Mouse (Mus musculus) forebrain, embryonic 12.5 days (tissue): ENCODE measurements around the gene Nat8l. TPM values are rescaled to one million over a fixed set of nuclear protein-coding genes. Genes with fewer than 3 reads are reported as not detected.
A peak's percentile ranks its signal among the peaks of the same experiment; 100 is the strongest.
"Not testable (repeated sequence)": the region's sequence is repeated elsewhere in the genome, so short reads cannot be mapped to it uniquely, and the experiment has no call there.

Experiments used
- ATAC-seq: fragments of 200-750 bp; cut with Nextera tagmentation; 2 replicates; pipeline ENCODE4 v1.8.0; 2017; ENCODE audit warnings: moderate TSS enrichment; ENCODE audit not compliant: low FRiP score
- H3K27ac ChIP-seq: fragments of 300-500 bp; sonication (generic); 2 replicates; pipeline ENCODE4 v1.5.1; 2016; ENCODE audit warnings: mild to moderate bottlenecking
- H3K27me3 ChIP-seq: fragments of 300-500 bp; sonication (generic); 2 replicates; pipeline ENCODE4 v1.6.1; 2016; ENCODE audit warnings: mild to moderate bottlenecking
- H3K36me3 ChIP-seq: fragments of 300-500 bp; sonication (generic); replicated peaks from 2 replicates; pipeline ENCODE4 v1.6.1; 2016; ENCODE audit warnings: mild to moderate bottlenecking
- H3K4me1 ChIP-seq: fragments of 300-500 bp; sonication (generic); 2 replicates; pipeline ENCODE4 v1.6.1; 2016
- H3K4me2 ChIP-seq: fragments of 300-500 bp; sonication (generic); 2 replicates; pipeline ENCODE4 v1.6.1; 2016; ENCODE audit warnings: mild to moderate bottlenecking, moderate library complexity
- H3K4me3 ChIP-seq: fragments of 300-500 bp; sonication (generic); replicated peaks from 2 replicates; pipeline ENCODE4 v1.5.1; 2016; ENCODE audit warnings: mild to moderate bottlenecking
- H3K9ac ChIP-seq: fragments of 300-500 bp; sonication (generic); 2 replicates; pipeline ENCODE4 v1.6.1; 2016; ENCODE audit warnings: mild to moderate bottlenecking
- H3K9me3 ChIP-seq: fragments of 300-500 bp; sonication (generic); 2 replicates; pipeline ENCODE4 v1.6.1; 2016
- WGBS: fragments of 180-500 bp; shearing (Covaris S2); methylation state at CpG from one replicate; pipeline ENCODE4 v1.1.7; 2016; 5-methylcytosine and 5-hydroxymethylcytosine counted together
- polyA plus RNA-seq: library from polyadenylated mRNA; unstranded; fragments of >200 nt; fragmentation: Nextera tagmentation; extraction: Ambion mirVana; gene quantifications from 2 replicates; pipeline ENCODE4 v1.2.1, GENCODE M21; 2016

Nat8l gene
- polyA plus RNA-seq = 2.4 and 3.1 TPM in 2 replicates

DNA sequence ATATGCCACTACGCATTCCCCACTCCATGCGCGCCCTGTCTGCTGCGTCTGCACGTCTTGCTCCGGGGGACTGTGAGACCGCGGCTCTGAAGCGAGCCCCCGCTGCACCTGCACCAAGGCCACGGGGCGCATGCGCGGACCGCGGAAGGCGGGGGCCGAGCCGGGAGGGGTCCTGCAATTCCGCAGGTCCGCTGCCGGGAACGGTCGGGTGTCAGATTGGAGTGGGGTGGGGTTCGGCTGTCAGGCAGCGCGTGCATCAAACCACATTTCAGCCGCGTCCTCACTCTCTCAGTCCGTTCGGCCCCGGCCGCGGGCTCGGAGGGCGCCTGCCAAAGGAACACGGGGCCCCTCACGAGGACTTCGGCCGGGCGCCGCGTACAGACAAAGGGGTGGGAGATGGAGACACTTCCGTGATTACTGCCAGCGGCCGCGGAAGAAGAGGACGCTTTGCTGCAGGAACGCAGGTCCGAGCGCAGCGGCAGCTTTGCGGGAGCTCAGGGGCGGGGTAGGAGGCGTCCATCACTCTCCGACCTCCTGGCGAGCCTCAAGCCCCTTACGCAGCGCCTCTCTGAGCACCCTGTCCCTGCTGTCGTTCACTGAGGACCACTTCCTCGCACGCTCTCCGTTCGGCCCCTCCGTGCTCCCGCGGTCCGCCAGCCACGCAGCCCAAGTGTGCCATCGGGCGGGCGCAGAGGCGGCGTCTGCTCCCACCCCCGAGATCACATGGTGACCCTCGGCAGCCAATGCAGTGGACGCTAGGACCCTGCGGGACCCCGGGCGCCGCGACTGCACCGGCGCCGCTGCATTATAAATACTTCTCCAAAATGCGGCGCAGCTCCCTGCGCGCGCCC, at the start of gene Nat8l:
TSS of gene Nat8l (plus strand) at position 142 of the 851 bp plus-strand sequence.
- peak within 1 kb of the TSS; percentile 82 for H3K4me3 ChIP-seq
- H3K9ac ChIP-seq = peak within 1 kb of the TSS; percentile 88
- H3K4me2 ChIP-seq = peak within 1 kb of the TSS; percentile 88
- peaks cover 35% of the 10 kb centered on the region for H3K4me1 ChIP-seq
- peaks cover 10% of the 10 kb centered on the region for H3K36me3 ChIP-seq
- peak within 1 kb of the TSS; percentile 97 for H3K27ac ChIP-seq
- WGBS = under 1% methylated on average over 88 of the region's 90 CpGs
- peak; percentile 88 for ATAC-seq
- peaks cover 28% of the 10 kb centered on the region for H3K27me3 ChIP-seq
- H3K9me3 ChIP-seq = no peaks in the 10 kb centered on the region

DNA sequence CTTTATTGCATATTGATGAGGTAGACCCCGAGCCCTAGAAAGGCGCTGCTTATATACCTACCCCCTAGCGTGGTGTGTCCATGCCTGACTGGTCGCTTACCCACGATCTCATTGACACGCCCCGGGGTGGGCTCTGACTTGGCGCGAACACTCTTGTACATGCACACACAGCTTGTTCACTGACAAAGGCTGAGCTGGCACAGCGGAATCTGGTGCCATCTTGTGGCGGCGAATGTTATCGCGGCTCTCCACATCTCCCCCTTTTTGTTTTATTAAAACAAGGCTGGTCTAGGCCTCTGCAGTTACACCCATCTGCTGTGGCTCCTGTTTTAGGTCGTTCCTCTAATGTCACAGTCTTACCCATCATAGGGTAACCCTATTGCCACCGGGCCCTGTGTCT, 48.7 kb upstream of the Nat8l start:
- H3K9me3 ChIP-seq = peaks cover 23% of the 10 kb centered on the region
- not testable (repeated sequence) for H3K4me3 ChIP-seq, ATAC-seq, H3K36me3 ChIP-seq, H3K27me3 ChIP-seq, H3K4me1 ChIP-seq, H3K27ac ChIP-seq, H3K4me2 ChIP-seq, H3K9ac ChIP-seq
- WGBS = 88% methylated on average over 16 of the region's 16 CpGs

DNA sequence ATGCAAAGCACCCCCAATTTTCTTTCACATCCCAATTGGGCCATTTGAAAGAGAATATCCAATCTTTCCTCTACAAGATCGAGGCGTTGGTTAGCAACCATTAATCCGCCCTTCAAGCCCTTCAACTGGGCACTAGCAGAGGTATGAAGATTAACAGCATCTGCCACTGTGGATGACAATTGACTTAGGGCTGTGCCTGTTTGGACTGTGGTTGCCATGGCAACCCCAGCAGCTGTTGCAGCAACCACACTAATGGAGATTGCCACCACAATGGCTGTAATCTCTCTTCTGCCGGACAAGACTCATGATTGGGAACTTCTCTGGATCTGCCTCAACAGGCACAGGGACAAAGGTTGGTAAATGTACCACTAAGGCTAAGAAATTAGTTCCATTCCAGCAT, 47.5 kb upstream of the Nat8l start:
- ATAC-seq = no peak
- no peak overlapping the region for H3K27ac ChIP-seq
- no peaks in the 10 kb centered on the region for H3K4me1 ChIP-seq
- H3K4me3 ChIP-seq = no peak overlapping the region
- WGBS = 82% methylated on average over 4 of the region's 4 CpGs
- no peak overlapping the region for H3K9ac ChIP-seq
- no peaks in the 10 kb centered on the region for H3K27me3 ChIP-seq
- no peak overlapping the region for H3K4me2 ChIP-seq
- no peaks in the 10 kb centered on the region for H3K36me3 ChIP-seq
- peaks cover 23% of the 10 kb centered on the region for H3K9me3 ChIP-seq

DNA sequence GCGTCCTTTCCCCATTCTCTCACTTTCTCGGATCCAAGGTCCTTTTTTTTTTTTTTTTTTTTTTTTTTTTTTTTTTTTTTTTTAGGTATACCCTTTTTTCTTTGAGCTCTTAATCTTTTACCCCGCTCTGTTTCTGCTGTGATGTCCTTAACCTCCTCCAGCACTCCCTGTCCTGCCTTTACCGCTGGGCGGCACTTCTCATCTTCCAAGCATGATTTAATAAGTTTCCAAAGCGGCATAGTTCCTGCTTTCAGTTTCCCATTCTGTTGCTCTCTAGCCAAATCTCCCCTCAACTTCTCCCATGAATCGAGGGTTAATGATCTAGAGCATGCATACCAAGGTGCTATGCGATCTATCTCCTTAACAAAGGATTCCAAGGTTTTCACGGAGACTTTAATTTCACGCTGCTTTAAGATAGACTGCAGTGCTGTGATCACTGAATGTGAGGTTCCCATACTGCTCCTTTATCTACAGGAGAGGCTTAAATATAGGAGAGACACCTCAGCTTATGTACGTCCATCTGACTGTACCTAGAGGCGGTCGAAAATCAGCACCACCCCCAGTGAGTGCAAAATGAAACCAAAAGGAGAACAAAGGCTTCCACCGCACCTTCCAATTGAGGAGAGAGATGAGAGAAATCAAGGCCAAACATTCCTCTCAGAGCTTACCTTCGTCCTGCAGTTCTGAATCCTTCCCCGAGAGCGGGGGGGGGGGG, 42.2 kb upstream of the Nat8l start:
- Histone ChIP-seq H3K27me3 (no peaks in the 10 kb centered on the region), H3K27ac (no peak overlapping the region), H3K4me2 (no peak overlapping the region), H3K4me1 (no peaks in the 10 kb centered on the region), H3K9me3 (peaks cover 21% of the 10 kb centered on the region), H3K36me3 (no peaks in the 10 kb centered on the region), H3K9ac (no peak overlapping the region), H3K4me3 (no peak overlapping the region)
- no peak for ATAC-seq
- WGBS = 87% methylated on average over 17 of the region's 17 CpGs

DNA sequence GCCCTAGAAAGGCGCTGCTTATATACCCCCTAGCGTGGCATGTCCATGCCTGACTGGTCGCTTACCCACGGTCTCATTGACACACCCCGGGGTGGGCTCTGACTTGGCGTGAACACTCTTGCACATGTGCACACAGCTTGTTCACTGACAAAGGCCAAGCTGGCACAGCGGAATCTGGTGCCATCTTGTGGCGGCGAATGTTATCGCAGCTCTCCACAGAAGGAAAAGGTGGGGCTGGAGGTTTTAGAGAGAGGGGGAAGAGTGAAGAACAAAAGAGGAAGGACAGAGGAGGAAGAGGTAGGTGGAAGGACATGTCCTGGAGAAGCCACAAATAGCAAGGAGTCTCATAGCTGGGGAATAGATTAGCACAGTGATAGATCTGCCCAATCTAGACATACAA, 41.4 kb upstream of the Nat8l start:
- no peaks in the 10 kb centered on the region for H3K36me3 ChIP-seq
- H3K4me2 ChIP-seq = no peak overlapping the region
- 37% methylated on average over 10 of the region's 10 CpGs for WGBS
- no peaks in the 10 kb centered on the region for H3K4me1 ChIP-seq
- H3K4me3 ChIP-seq = no peak overlapping the region
- H3K9ac ChIP-seq = no peak overlapping the region
- H3K27ac ChIP-seq = no peak overlapping the region
- no peaks in the 10 kb centered on the region for H3K27me3 ChIP-seq
- peaks cover 25% of the 10 kb centered on the region for H3K9me3 ChIP-seq
- ATAC-seq = peak; percentile 63; the same call in 1 of the 2 replicates

DNA sequence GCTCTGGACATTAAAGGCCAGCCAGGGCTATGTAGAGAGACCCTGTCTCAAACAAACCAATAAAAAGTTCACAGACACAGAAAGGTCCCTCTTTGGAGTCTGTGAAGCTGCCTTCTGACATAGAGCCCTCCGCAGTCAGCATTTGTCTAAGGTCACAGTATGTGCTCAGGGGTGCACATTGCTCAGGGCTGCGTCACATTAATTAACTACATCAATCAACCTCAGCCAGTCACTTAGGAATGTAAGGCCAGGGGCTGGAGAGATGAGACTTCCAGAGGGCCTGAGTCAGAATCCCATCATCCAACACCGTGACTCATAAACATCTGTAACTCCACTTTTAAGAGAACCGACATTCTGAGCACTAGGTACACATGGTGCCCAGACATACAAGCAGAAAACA, 39.9 kb upstream of the Nat8l start:
- Histone ChIP-seq H3K36me3 (no peaks in the 10 kb centered on the region), H3K9ac (no peak overlapping the region), H3K4me2 (no peak overlapping the region), H3K4me3 (no peak overlapping the region), H3K27ac (no peak overlapping the region), H3K4me1 (no peaks in the 10 kb centered on the region), H3K27me3 (no peaks in the 10 kb centered on the region), H3K9me3 (peaks cover 25% of the 10 kb centered on the region)
- ATAC-seq = no peak
- WGBS = 87% methylated on average over 4 of the region's 4 CpGs

DNA sequence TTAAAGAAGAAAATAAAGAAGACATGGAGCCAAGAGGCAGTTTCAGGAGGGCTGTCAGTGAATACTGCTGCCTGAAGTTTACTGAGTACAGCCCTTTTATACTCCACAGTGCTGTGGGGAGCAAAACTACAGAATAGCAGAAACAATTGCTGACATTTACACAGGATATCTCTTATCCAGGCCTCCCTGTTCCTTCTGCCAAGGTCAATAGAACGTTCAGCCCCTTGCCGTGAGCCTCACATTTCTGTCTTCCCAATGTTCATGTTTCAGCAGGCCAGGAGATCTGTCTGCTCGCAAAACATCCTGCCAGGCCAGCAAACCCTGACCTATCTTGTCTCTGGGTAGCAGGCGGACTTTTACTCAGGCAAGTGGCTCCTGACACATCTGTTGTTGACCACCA, 36.4 kb upstream of the Nat8l start:
- H3K4me3 ChIP-seq = no peak overlapping the region
- 85% methylated on average over 4 of the region's 4 CpGs for WGBS
- H3K4me2 ChIP-seq = no peak overlapping the region
- H3K9me3 ChIP-seq = peaks cover 13% of the 10 kb centered on the region; the same call in 1 of the 2 replicates
- ATAC-seq = no peak
- H3K36me3 ChIP-seq = no peaks in the 10 kb centered on the region
- no peak overlapping the region for H3K9ac ChIP-seq
- H3K27ac ChIP-seq = no peak overlapping the region
- H3K4me1 ChIP-seq = no peaks in the 10 kb centered on the region
- H3K27me3 ChIP-seq = no peaks in the 10 kb centered on the region

DNA sequence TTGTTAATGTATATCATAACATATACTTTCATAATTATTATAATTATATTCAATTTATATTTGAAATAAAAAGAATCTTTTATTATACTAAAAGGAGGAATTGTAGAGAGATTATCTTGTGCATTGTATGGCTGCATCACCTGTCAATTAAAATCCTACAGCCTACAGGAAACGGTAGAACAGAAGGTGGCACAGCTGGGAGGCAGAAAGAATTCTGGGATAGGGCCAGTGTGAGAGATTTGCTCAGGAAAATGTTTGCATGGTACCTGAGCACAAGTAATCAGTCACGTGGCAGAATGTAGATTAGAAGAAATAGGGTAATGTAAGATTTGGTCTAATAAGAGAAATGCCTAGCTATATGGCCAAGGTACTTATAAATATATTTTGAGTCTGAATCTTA, 21.0 kb upstream of the Nat8l start:
- 64% methylated on average over 2 of the region's 2 CpGs for WGBS
- Histone ChIP-seq H3K27ac (no peak overlapping the region), H3K9ac (no peak overlapping the region)

DNA sequence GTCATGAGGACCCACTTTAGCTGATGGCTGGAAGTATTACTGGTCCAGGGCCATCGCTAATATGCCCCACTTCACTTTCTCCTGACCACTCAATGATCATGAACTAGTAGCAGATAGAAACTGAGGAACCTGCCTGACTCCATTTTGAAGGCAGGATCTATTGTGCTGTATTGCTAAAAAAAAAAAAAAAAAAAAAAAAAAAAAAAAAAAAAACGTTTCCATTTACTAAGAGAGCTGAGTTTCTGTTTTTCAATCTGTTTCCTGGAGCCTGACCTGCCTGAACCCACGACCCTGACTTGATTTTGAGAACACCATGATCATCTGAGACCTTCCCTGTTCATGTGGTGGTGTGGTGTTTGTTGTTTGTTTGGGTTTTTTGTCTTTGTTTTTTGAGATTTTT, 19.5 kb upstream of the Nat8l start:
- Histone ChIP-seq H3K9me3 (no peaks in the 10 kb centered on the region), H3K27me3 (no peaks in the 10 kb centered on the region), H3K4me2 (no peak overlapping the region), H3K4me3 (no peak overlapping the region), H3K36me3 (no peaks in the 10 kb centered on the region; the same call in 1 of the 2 replicates), H3K4me1 (no peaks in the 10 kb centered on the region), H3K27ac (no peak overlapping the region), H3K9ac (no peak overlapping the region)
- WGBS = 47% methylated on average over 3 of the region's 3 CpGs
- ATAC-seq = no peak

More for the DNA sequence above, 21.0 kb upstream of the Nat8l start:
- no peak overlapping the region for H3K4me3 ChIP-seq
- no peaks in the 10 kb centered on the region for H3K27me3 ChIP-seq
- no peaks in the 10 kb centered on the region; the same call in 1 of the 2 replicates for H3K36me3 ChIP-seq
- H3K9me3 ChIP-seq = no peaks in the 10 kb centered on the region
- H3K4me1 ChIP-seq = no peaks in the 10 kb centered on the region
- no peak overlapping the region for H3K4me2 ChIP-seq
- no peak for ATAC-seq

DNA sequence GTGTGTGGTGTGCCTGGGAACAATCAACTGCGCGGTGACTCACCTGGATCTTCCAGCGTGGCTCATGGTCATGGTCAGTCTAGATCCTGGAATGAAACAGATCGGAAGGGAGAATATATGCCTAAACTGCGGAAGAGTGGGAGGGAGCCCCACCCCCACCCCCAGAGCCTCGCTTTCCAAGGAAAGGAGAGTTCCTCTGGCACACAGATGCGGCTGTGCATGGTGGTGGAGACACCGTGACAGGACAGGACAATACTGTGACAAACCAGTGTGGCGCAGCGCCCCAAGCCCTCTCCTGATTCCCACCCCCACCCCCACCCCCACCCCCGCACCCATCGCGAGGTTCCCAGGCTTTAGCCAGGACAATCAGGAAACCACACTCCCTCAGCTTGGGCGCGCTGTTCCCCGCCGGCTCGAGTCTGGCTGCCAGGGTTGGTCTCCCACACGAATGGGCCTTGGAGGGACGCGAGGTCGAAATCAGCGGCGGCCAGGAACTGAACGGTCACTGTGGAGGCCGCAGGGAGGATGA, 13.0 kb upstream of the Nat8l start:
- Histone ChIP-seq H3K4me2 (peak overlapping the region; percentile 80), H3K4me1 (peaks cover 28% of the 10 kb centered on the region), H3K9me3 (no peaks in the 10 kb centered on the region), H3K36me3 (peaks cover 9% of the 10 kb centered on the region), H3K4me3 (peak overlapping the region; percentile 92), H3K9ac (peak overlapping the region; percentile 94), H3K27ac (peak overlapping the region; percentile 77), H3K27me3 (no peaks in the 10 kb centered on the region)
- peak; percentile 44 for ATAC-seq
- WGBS = 4% methylated on average over 26 of the region's 26 CpGs

DNA sequence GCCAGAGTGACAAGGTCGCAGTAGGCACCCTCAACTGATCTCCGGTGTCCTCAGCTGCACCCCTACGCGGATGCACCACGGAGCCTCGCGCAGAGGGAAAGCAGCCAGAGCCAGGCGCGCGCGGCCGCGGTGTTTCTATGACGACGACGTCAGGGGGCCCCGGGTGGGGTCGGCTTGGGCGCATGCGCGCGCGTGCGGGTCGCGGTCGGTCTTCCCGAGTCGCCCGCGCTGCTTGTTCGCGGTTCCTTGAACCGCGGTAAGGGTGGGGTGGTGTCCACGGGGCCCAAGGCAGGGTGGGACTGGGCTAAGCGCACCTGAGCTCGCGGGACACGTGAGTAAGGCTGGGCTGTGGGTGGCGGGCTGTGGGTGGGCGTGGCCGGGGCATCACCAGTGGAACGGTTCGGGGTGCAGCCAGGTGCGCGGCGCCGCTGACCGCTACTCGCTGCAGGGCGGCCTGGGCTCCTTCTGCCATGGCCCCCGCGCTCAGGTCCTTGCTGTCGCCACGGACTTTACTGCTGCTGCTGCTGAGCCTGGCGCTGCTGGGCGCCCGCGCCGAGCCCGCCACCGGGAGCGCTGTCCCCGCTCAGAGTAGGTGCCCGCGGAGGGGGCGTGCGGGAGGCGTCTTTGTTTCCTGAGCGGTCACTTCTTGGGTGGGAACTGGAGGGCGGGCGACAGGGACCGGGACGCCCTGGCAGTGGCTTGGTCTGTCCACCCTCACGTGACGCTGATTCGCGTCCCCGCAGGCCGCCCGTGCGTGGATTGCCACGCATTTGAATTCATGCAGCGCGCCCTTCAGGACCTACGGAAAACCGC, 12.3 kb upstream of the Nat8l start, which contains the start of gene Gm1673:
TSS of gene Gm1673 (plus strand) at position 125 of the 813 bp plus-strand sequence.
- under 1% methylated on average over 76 of the region's 88 CpGs for WGBS
- H3K36me3 ChIP-seq = peaks cover 9% of the 10 kb centered on the region
- H3K4me1 ChIP-seq = peaks cover 28% of the 10 kb centered on the region
- peak within 1 kb of the TSS; percentile 80 for H3K4me2 ChIP-seq
- ATAC-seq = peak; percentile 90
- H3K9me3 ChIP-seq = no peaks in the 10 kb centered on the region
- H3K27ac ChIP-seq = peak within 1 kb of the TSS; percentile 77
- no peaks in the 10 kb centered on the region for H3K27me3 ChIP-seq
- peak within 1 kb of the TSS; percentile 94 for H3K9ac ChIP-seq
- peak within 1 kb of the TSS; percentile 92 for H3K4me3 ChIP-seq
